Mouse (Mus musculus) myocyte (in vitro differentiated cells): ENCODE data around the gene Kctd6.

Experiments used
- MYOD1 ChIP-seq, 3 experiments: IDR thresholded peaks; one replicate each; pipeline ENCODE4 v1.6.1; 2011; ENCODE audit warnings: control low read depth in 2 of 3, low read depth in 2 of 3, mild to moderate bottlenecking in 2 of 3, moderate library complexity in 1 of 3; ENCODE audit not compliant: insufficient read length in 2 of 3, control insufficient read depth in 1 of 3
- POLR2A ChIP-seq: IDR thresholded peaks from one replicate; pipeline ENCODE4 v1.6.1; 2011; ENCODE audit warnings: low read depth, mild to moderate bottlenecking, control low read depth, moderate library complexity; ENCODE audit not compliant: insufficient read length
- POLR2AphosphoS2 ChIP-seq: IDR thresholded peaks from one replicate; pipeline ENCODE4 v1.6.1; 2011; ENCODE audit warnings: low read depth, control low read depth; ENCODE audit not compliant: insufficient read length
- USF1 ChIP-seq: IDR thresholded peaks from one replicate; pipeline ENCODE4 v1.6.1; 2011; ENCODE audit warnings: low read depth, mild to moderate bottlenecking, control low read depth, moderate library complexity

DNA sequence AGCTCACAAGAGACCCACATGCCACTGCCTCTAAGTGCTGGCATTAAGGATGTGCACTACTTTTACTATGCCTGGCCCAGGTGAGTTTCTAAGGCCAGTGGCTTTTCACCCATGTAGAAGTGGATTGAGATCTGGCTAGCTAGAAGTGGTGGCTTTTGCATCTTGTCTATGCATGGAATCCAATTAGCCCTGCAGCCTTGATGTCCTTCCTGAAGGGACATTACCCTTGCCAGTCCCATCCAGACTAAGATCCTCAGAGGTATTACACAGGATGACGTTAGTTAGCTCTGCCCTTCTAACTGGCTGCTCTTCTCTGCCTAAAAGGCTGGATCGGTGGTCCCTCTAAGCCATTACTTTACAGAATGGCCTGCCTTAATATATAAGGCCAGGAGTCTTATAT, 944 bp upstream of the Kctd6 start:
- TF ChIP-seq POLR2A: no peak
- TF ChIP-seq MYOD1 (IDR thresholded peaks at IDR 0.05; ENCODE audit: control insufficient read depth in 1 of 3, insufficient read length in 2 of 3, low read depth in 2 of 3): no peak
- TF ChIP-seq POLR2AphosphoS2: no peak
- TF ChIP-seq USF1: no peak
